Mouse (Mus musculus): ENCODE results near the gene Slc3a1. TPM values are rescaled to one million over a fixed set of nuclear protein-coding genes. Genes with fewer than 3 reads are reported as not detected.

Gene Slc3a1
- polyA plus RNA-seq, 1 experiment, result 0.33 TPM

GRCm38 (mm10) chr17:85103310-85103709 lies 75.1 kb downstream of the Slc3a1 start:
- TF ChIP-seq CTCF (IDR thresholded peaks at IDR 0.05; ENCODE audit: extremely low read depth, insufficient read depth, insufficient read length, insufficient replicate concordance), result no peak
- no peak for TF ChIP-seq POLR2A (IDR thresholded peaks at IDR 0.05; ENCODE audit: low read depth, low read length)

GRCm38 (mm10) chr17:85110640-85111039 lies 82.5 kb downstream of the Slc3a1 start:
- TF ChIP-seq POLR2A (IDR thresholded peaks at IDR 0.05; ENCODE audit: low read depth, low read length), result no peak
- WGBS, result 93% methylated on average over 1 of the region's 1 CpGs

More at GRCm38 (mm10) chr17:85103310-85103709, 75.1 kb downstream of the Slc3a1 start:
- no peak for DNase-seq (ENCODE audit: low read depth in 1 of 2, low spot score in 2 of 2)
- no peak overlapping the region for H3K27ac ChIP-seq (ENCODE audit: insufficient read depth, low read length)
- H3K4me3 ChIP-seq (ENCODE audit: extremely low read depth, insufficient read depth, insufficient read length), result no peak overlapping the region
- H3K4me1 ChIP-seq (ENCODE audit: control insufficient read depth, insufficient read depth, insufficient read length), result peaks cover 2% of the 10 kb centered on the region; the same call in 1 of the 2 replicates
- WGBS, result 62% methylated on average over 2 of the region's 2 CpGs
- H3K27me3 ChIP-seq (ENCODE audit: control insufficient read depth, insufficient read depth, low read length), result no peaks in the 10 kb centered on the region
- H3K36me3 ChIP-seq (ENCODE audit: control insufficient read depth, insufficient read depth, low read length), result peaks cover 3% of the 10 kb centered on the region

GRCm38 (mm10) chr17:85113441-85113840 lies 85.3 kb downstream of the Slc3a1 start:
- TF ChIP-seq POLR2A (IDR thresholded peaks at IDR 0.05; ENCODE audit: low read depth, low read length) (no peak), CTCF (IDR thresholded peaks at IDR 0.05; ENCODE audit: extremely low read depth, insufficient read depth, insufficient read length, insufficient replicate concordance) (no peak)
- WGBS, result 86% methylated on average over 8 of the region's 8 CpGs
- Histone ChIP-seq H3K4me1 (ENCODE audit: control insufficient read depth, insufficient read depth, insufficient read length) (no peaks in the 10 kb centered on the region), H3K36me3 (ENCODE audit: control insufficient read depth, insufficient read depth, low read length) (no peaks in the 10 kb centered on the region), H3K4me3 (ENCODE audit: extremely low read depth, insufficient read depth, insufficient read length) (no peak overlapping the region), H3K27ac (ENCODE audit: insufficient read depth, low read length) (no peak overlapping the region), H3K27me3 (ENCODE audit: control insufficient read depth, insufficient read depth, low read length) (no peaks in the 10 kb centered on the region)
- no peak for DNase-seq (ENCODE audit: low read depth in 1 of 2, low spot score in 2 of 2)

More at GRCm38 (mm10) chr17:85110640-85111039, 82.5 kb downstream of the Slc3a1 start:
- Histone ChIP-seq H3K27ac (ENCODE audit: insufficient read depth, low read length) (no peak overlapping the region), H3K27me3 (ENCODE audit: control insufficient read depth, insufficient read depth, low read length) (no peaks in the 10 kb centered on the region), H3K4me3 (ENCODE audit: extremely low read depth, insufficient read depth, insufficient read length) (no peak overlapping the region), H3K36me3 (ENCODE audit: control insufficient read depth, insufficient read depth, low read length) (no peaks in the 10 kb centered on the region), H3K4me1 (ENCODE audit: control insufficient read depth, insufficient read depth, insufficient read length) (peaks cover 2% of the 10 kb centered on the region; the same call in 1 of the 2 replicates)
- no peak for DNase-seq (ENCODE audit: low read depth in 1 of 2, low spot score in 2 of 2)

Other genes starting within 250 kb of the Slc3a1 start
- 5.4 and 6.8 TPM in 2 replicates for gene Lrpprc, start 237.6 kb upstream of the Slc3a1 start, polyA plus RNA-seq (2012; rRNA removed)
- gene Ppm1b, start 71.6 kb upstream of the Slc3a1 start, polyA plus RNA-seq (2012; rRNA removed), result 12.8 and 13.1 TPM in 2 replicates
- gene Prepl, start 61.9 kb downstream of the Slc3a1 start, polyA plus RNA-seq (2012; rRNA removed), result 4.4 and 4.8 TPM in 2 replicates
- 2.8 and 3.3 TPM in 2 replicates for gene Camkmt, start 62.2 kb downstream of the Slc3a1 start, polyA plus RNA-seq (2012; rRNA removed)

Measured in spleen, adult 2 months (tissue).